Mouse (Mus musculus): ENCODE measurements around the gene Egfl8.
A peak's percentile ranks its signal among the peaks of the same experiment; 100 is the strongest.

The Egfl8 gene

GRCm38 (mm10) chr17:34615871-34616270, at the start of gene Egfl8:
Egfl8 (minus strand) TSS chr17:34615971.
- DNase-seq (ENCODE audit: low spot score), result no peak

- DNase-seq (ENCODE audit: low spot score), result no peak
Measured at GRCm38 (mm10) chr17:34664472-34664871, 48.7 kb upstream of the Egfl8 start.

- DNase-seq (ENCODE audit: low spot score), result no peak
Measured at GRCm38 (mm10) chr17:34663558-34663957, 47.8 kb upstream of the Egfl8 start.

DNA sequence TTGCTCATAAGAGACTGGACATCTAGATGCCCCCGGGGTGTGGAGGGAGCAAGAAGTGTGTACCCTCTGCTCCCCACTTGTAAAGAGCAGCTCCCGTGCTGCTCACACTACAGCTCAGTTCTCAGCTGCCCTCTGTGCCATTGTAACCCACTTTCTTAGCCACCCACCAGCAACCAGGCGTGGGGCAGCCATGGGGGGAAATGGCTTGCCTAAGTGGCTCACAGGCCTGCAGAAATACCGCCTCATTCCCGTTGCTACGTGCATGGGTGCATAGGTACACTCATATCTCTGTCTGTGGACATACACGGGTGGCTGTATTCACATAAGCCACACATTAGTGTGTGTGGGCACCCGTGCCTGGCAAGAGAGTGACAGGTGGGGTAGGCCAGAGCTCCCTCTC, 47.2 kb upstream of the Egfl8 start:
- no peak for DNase-seq (ENCODE audit: low spot score)

- DNase-seq (ENCODE audit: low spot score), result no peak
Measured at GRCm38 (mm10) chr17:34662468-34662867, 46.7 kb upstream of the Egfl8 start.

- DNase-seq (ENCODE audit: low spot score), result no peak
Measured at GRCm38 (mm10) chr17:34661121-34661591, 45.4 kb upstream of the Egfl8 start.

GRCm38 (mm10) chr17:34660259-34660820, 44.6 kb upstream of the Egfl8 start:
- DNase-seq (ENCODE audit: low spot score), result no peak

DNA sequence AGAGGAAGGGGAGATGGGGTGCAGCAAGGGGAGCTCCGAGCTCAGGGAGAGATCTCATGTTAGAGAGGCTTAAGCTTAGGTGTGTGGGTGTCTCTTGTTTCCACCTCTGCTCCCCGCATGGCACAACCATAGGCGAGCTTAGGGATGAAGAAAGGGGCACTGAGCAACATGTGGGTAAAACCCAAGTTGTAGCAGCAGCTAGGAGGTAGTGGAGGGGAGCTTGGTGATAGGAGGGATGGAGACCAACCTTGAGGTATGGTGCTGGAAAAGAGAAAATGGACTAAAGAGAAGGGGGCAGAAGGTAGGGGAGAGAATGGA, 44.1 kb upstream of the Egfl8 start:
- no peak for DNase-seq (ENCODE audit: low spot score)

DNA sequence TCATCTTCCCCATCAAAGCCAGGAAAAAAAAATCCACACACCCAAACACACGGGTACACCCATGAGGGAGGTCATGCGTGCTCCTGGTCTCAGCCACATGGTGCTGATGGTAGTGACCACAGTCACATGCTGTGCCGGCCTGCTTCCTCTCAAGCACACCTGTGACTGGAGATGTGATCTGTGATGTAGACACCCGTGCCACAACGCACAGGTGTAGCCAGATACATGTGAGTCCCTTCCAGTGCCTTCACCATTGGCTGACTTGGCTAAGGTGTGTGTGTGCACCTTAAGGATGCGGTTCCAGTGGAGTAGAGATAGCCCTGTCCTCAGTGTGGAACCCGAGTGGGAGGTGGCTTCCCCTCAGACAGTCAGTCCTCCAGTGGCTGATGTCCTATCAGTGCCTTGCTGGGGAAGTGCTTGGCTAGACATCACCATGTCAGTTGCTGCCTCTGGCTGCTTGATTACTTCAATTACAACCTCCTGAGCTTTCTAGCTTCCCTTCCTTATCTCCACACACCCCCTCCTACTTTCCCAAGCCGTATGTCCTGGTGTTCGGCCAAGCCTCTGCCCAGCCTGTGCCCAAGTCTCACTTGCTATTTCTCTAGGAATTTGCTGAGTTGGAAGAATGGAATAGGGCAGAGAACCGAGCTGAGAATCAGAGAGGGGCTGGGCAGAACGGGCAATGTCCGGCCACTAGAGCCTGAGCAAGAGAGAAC, 43.6 kb upstream of the Egfl8 start:
- no peak for DNase-seq (ENCODE audit: low spot score)

GRCm38 (mm10) chr17:34658591-34658990, 42.8 kb upstream of the Egfl8 start:
- no peak for DNase-seq (ENCODE audit: low spot score)

DNA sequence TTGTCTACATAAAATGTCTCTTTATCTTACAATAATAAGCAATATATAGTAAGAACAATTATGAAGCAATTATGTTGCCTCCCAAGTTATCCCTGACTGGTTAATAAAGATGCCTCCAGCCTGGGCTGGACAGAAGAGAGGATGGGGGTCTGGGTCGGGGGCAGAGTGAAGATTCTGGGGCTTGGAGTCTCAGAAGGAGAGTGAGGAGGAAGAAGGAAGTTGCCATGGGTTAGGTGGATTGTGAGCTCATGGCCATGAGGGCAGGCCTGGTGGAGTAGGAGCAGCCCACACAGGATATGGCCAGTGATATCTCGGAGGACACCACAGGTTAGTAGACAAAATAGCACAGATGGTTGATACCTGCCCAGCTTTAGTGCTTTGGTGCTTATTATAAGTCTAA, 42.4 kb upstream of the Egfl8 start:
- no peak for DNase-seq (ENCODE audit: low spot score)

- DNase-seq (ENCODE audit: low spot score), result no peak
Measured at GRCm38 (mm10) chr17:34657271-34657670, 41.5 kb upstream of the Egfl8 start.

- no peak for DNase-seq (ENCODE audit: low spot score)
Measured at GRCm38 (mm10) chr17:34656666-34657065, 40.9 kb upstream of the Egfl8 start.

DNA sequence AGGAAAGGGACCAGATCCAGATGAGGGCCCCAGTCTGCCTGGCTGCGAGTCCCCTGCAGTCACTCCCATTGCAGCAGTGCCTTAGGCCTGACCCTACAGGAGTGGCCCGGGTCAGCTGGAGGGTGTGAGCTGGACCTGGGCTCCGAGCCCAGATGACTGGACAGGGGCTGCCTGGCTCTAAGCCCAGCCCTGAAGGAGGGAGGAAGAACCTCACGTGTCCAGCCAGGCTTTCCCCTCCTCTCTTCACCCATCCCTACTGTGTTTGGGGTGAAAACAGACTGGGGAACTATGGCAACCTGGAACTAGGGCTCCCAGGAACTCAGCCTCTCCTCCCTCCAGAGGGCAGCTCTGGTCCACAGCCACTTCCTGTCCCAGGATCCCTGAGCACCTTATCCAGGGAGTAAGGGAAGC, 39.8 kb upstream of the Egfl8 start:
- peak; percentile 83 for DNase-seq (ENCODE audit: low spot score)

GRCm38 (mm10) chr17:34655160-34655559, 39.4 kb upstream of the Egfl8 start:
- DNase-seq (ENCODE audit: low spot score), result no peak

DNA sequence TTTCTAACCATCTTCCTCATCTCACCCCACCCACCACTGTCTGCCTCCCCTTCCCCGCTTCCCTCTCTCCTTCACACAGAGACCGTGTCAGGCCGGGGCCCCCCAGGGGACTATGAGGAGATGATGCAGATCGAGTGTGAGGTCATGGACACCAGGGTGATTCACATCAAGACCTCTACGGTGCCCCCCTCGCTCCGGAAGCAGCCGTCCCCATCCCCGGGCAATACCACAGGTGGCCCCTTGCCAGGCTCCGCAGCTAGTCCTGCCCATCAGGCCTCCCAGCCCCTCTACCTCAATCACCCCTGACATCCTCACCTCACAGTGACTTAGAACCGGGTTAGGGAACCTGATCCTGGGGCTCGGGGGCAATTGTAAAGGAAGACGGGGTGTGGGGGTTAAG, 38.6 kb upstream of the Egfl8 start:
- DNase-seq (ENCODE audit: low spot score), result no peak

GRCm38 (mm10) chr17:34653746-34654285, 38.0 kb upstream of the Egfl8 start:
- DNase-seq (ENCODE audit: low spot score), result no peak

DNA sequence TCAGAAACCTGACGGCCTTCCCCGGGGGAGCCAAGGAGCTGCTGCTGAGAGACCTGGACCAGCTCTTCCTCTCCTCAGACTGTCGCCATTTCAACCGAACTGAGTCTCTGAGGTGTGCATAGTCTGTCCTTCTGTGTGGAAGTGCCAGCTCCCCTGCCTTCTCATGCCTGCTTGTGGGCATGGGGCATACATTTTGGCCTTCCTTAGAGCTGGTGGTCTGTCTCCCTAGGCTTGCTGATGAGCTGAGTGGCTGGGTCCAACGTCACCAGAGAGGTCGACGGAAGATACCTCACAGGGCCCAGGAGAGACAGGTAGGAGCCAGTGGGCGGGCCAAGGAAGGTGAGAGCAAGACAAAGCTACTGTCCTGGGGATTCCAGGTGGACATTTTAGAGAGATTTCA, 37.2 kb upstream of the Egfl8 start:
- no peak for DNase-seq (ENCODE audit: low spot score)

GRCm38 (mm10) chr17:34652546-34652945, 36.8 kb upstream of the Egfl8 start:
- DNase-seq (ENCODE audit: low spot score), result no peak

- no peak for DNase-seq (ENCODE audit: low spot score)
Measured at GRCm38 (mm10) chr17:34651507-34652221, 35.9 kb upstream of the Egfl8 start.

DNA sequence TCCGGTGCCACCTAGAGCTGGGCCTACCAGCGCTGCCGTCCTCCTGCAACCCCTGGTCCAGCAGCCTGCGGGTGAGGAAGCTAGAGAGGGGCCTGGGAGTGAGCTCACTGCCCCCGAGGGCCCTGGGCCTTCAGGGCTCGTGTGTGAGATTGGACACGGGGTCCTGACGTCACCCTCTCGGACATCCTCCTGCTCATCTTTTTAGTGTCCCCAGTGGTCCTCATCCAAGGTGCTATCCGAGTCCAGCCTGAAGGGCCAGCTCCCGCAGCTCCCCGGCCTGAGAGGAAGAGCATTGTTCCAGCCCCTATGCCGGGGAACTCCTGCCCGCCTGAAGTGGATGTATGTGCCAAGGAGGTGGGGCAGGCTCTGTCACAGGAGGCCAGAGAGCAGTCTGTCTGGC, 35.0 kb upstream of the Egfl8 start:
- no peak for DNase-seq (ENCODE audit: low spot score)

GRCm38 (mm10) chr17:34649106-34649864, 33.5 kb upstream of the Egfl8 start:
- DNase-seq (ENCODE audit: low spot score), result no peak
